Mouse (Mus musculus) adipocyte (in vitro differentiated cells): ENCODE data around the gene Mxra7.
"Not testable (repeated sequence)": the region's sequence is repeated elsewhere in the genome, so short reads cannot be mapped to it uniquely, and the experiment has no call there.

Experiments used
- DNase-seq: peaks from one replicate; pipeline ENCODE4 v3.0.0-alpha.2; 2016; ENCODE audit warnings: low spot score

Mxra7 gene

DNA sequence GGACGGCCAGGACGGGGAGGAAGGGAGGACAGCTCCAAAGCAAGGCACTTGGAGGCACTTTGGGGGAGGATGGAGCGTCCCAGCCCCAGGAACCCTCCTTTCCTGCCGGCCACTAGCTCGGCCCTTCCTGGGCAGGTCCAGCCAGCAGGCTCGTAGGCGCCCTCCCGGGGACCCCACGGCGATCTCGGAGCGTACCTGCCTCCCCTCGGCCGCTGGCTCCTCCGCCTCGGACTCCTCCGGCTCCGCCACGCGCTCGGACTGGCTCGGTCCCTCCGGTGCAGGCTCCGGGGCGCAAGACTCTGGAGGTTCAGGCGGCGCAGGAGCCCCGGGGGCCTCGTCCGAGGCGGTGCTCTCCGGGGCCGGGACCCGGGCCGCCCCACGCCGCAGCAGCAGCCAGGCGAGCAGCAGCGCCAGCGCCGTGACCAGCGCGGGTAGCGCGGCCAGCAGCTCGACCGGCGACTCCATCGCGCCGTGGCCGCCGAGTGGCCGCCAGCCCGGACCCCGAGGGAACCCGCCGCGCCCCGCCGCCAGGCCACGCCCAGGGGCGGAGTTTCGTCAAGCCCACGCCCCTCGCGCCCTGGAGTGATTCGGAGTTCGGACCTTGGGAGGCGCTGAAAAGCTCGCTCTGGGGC is at the start of gene Mxra7:
Gene Mxra7 (minus strand): TSS at position 513 of the 632 bp plus-strand sequence.
- DNase-seq, result peak; percentile 67

GRCm38 (mm10) chr11:116873987-116874386 is 46.1 kb upstream of the Mxra7 start:
- no peak for DNase-seq

DNA sequence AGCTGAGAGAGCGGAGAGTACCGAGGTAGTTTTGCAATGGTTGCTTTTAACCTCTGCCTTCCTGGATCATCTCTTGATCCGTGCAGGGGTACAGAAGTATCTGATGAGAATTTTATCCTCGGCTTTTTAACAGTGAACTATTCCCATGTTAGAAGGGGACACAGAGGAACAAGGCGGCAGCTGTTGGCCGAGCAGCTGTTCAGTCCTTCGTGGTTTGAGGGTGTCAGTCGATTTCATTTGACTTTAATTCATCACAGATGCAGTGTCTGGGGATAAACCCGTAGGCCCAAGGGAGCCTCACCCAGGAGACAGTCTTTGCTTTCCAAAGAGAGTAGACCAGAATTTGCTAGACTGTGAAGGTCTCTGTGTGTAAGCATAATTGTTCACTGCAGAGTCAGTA is 43.7 kb upstream of the Mxra7 start:
- no peak for DNase-seq

- DNase-seq, result no peak
These were observed 41.8 kb upstream of the Mxra7 start for GRCm38 (mm10) chr11:116869641-116870040.

GRCm38 (mm10) chr11:116869223-116869622 is 41.4 kb upstream of the Mxra7 start:
- no peak for DNase-seq

- peak; percentile 87 for DNase-seq
These were observed 40.3 kb upstream of the Mxra7 start for GRCm38 (mm10) chr11:116868129-116868528.

DNA sequence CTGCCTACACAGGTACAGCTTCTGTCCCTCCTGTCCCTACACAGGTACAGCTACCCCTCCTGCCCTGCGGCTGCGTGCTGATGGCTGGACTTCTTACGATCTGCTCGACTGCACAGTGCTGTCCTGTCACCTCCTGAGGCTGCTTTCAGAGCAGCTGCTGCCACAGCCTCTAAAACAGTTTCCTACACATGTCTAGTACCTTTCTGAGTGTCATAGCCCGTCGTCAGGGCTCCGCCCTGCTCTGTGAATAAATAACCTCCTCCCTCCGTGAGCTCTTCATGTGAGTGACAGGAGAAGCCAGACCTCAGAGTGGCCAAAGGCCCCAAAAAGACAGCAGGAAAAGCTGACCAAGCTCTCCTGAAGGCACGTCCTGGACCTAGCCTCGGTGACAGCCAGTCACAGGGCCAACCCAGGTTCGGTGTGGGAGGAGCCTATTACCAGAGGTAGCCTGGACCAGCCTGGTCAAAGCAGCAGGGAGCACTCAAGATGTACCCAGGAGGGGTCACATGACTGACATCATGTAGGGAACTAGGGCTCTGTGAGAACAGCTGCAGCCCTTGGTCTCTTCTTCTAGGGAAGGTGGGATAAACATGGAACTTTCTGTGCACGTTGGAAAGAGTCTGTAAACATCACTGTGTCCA is 38.2 kb upstream of the Mxra7 start:
- DNase-seq, result no peak

DNA sequence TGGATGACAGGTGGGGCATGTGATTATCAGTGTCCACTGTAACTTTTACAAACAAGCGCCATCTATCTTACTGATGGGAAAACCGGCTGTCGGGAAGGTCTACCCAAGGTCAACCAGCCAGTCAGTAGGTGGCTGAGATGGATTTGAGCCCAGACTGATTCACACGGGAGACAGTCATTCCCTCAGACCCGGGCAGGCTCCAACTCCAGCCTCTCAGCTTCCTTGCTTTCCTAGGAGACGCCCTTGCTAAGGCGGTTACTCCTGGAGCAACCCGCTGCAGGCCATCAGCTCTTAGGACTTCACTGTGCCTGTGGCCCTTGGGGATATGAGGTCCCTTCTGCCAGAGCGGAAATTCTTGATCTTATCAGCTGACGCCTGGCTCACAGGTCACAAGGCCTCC is 36.6 kb upstream of the Mxra7 start:
- no peak for DNase-seq

DNA sequence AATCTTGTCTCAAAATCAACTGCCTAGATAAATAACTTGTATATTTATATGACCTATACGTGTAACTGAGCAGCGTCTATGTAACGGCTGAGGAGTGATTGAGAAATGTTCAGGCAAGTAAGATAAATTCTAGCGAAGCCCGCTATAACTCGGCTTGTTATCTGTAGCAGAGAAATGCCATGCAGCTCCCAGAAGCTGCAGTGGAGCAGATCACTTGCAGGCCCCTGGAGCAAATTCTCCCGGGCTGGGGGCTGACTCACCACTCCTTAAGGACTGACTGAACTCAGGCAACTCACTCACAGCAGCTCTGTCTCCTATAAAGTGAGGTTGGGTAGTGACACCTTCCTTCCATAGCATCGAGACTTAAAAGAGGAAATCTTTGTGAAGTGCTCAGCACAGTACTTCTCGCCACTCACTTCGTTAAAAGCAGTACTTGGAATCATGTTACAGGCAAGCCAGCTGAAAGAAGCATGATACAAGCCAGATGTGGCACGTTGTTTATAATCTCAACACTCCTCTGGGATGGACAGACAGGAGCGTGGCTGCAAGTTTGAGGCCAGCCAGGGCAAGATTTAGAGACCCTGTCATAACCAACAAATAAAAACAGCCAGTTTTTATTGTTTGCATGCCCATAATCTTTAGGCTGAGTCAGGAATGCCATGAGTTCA is 29.5 kb upstream of the Mxra7 start:
- DNase-seq, result no peak

DNA sequence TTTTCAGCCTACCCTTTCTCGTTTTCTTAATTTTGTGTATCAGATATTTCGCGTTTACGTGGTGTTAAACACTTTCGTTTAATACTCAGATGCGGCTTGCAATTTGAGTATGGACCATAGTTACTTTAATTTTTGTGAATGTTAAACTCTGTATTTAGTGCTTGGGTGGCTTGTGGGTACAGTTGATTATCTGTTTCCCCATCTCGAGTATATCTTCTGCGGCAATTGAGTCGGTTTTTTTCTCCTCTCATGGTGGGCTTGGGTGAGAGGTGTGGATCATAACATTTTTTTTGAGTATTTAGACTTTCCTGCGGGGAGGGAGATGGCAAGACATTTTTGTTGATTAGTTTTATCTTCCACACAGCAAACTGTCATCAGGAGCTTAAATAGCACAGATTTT is 26.4 kb upstream of the Mxra7 start:
- DNase-seq, result no peak

- DNase-seq, result no peak
These were observed 25.7 kb upstream of the Mxra7 start for GRCm38 (mm10) chr11:116853512-116853928.

DNA sequence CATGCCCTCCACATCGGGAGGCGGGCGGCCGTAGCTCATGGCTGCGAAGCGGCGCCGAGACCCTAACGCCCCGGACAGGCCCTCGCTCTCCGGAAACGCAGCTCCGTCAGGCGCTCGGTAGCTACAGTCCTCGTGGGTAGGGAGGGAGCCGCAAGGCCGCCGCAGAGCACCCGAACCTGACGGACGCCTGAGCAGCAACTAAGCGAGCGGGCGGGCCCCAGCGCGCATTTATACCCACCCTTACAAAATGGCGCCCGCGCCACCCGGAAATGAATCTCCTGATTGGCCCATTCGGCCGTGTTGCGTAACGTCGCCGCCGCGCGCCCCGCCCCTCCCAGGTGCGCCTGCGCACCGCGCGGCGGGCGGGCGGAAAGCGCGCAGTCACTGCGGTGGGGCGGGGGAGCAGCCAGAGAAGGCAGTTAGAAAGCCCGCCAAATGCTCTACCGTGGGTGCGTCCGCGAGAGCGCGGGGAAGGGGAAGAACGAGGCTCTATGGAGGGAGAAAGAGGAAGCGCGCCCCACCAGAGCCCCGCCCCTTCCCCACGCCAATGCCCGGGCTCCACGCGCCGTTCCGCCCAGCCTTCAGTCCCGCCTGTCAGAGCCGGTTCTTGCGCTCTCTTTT is 25.2 kb upstream of the Mxra7 start, which contains the start of gene Srsf2:
Gene Srsf2 (minus strand): TSS at position 204 of the 621 bp plus-strand sequence.
- peak; percentile 95 for DNase-seq

DNA sequence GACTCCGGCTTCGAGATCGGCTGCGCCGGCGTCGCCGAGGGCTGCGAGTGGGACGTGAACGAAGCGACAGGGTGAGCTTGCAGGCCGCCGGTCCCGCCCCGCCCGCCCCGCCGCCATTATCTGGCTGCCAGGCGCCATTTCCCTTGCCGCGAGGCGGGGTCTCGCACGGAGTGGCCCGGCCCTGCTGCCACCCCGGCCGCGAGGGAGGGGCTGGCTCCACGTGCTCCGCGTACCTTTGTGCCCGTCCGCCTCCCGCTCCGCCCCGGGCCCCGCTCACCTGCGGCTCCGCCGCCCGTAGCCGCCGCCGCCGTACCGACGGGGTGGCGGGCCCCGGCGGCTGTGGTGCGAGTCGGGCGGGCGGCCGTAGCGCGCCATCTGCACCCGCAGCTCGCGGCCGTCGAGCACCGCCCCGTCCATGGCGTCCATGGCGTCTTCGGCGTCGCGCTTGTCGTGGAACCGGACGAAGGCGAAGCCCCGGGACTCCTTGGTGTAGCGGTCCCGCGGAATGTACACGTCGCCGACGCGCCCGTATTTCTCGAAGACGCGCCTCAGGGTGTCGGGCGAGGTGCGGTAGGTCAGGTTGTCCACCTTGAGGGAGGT is 24.5 kb upstream of the Mxra7 start, which contains the start of gene Mfsd11:
Gene Mfsd11 (plus strand): TSS at position 150 of the 600 bp plus-strand sequence.
- peak; percentile 70 for DNase-seq

- no peak for DNase-seq
These were observed 23.9 kb upstream of the Mxra7 start for GRCm38 (mm10) chr11:116851576-116852290.

DNA sequence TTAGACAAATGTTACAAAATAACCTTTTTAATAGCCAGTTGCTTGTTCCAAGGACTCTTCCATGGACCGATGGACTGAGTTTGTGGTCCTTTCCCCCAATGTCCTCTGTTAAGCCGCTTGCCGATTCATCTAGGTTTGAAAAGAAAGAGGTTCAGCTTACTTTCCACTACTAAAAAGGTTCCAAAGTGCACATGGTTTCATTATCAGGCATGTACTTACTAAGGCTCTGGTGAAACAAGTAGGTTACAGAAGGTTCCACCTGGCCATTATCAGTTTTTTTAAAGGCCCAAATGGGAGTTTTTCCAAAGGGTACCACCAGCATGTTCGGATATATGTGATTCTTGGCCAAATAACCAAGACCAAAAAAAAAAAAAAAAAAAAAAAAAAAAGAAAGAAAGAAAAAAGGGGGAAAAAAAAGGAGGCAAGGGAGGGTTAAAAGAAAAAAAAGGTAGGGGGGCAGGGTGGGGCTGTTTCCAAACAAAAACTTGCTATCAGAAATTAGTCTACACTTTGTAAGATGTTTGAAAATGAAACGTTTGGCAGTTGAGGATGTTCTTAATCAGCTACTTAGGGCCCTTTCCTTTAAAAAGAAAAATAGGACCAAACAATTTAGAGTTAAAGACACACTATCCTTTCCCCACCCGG is 23.1 kb upstream of the Mxra7 start:
- no peak for DNase-seq

GRCm38 (mm10) chr11:116850085-116850484 is 22.2 kb upstream of the Mxra7 start:
- no peak for DNase-seq

DNA sequence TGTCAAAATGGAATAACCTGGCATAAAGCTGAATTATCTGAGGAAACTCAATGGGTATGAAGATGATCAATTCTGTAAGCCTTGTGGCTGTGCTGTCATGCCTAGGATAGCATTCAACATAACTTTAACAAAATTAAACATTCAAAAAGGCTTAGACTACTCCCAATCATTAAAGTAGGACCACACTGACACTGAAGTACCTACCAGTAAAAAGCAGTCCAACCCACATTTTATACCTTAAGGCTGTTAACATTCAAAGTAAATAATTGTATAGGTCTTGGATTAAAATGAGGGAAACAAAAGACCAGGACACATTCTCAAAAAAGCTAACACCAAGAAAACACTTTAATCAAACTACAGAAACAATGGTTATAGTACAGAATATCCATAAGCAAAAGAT is 21.7 kb upstream of the Mxra7 start:
- no peak for DNase-seq

DNA sequence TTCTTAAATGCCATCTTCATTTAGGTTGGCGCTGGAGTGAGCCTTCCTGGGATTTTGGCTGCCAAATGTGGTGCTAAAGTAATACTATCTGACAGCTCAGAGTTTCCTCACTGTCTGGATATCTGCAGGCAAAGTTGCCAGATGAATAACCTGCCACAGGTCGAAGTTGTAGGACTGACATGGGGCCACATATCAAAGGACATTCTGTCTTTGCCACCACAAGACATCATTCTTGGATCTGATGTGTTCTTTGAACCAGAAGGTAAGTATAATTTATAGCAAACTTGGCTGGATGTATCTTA is 21.0 kb upstream of the Mxra7 start:
- not testable (repeated sequence) for DNase-seq

DNA sequence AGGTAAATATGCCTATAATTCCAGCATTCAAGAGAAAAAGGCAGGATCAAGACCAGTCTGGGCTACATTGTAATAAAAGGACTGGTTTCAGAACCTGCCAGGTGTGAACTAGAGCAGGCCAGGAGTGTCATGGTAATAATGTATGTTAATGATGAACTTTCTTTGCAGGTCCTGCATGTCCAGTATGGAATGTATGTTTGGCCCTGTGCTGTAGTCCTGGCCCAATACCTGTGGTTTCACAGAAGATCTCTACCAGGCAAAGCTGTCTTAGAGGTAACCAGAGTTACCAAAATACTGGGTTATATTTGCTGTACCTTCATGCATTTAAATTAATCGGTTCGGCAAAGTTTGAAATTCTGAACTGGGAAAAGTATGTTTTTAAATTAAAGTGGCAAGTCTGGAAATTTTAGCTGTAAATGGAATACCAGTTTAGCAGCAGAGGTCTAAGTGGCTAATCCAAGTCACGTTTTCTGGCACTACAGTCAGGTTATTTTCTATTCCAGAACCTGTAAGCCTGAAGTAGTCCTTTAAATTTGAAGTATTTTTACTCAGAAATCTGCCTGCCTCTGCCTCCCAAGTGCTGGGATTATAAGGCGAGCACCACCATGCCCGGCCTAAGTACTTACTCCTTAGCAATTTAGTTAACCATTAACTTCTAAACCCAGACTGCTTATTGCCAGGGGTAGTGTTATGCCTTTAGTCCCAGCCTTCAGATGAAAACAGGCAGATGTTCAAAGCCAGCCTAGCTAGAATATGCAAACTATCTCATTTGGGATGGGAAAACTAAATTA is 20.4 kb upstream of the Mxra7 start:
- DNase-seq, result no peak
